Mouse (Mus musculus): ENCODE data around the gene Olfr1181. TPM values are rescaled to one million over a fixed set of nuclear protein-coding genes. Genes with fewer than 3 reads are reported as not detected.
"Not testable (repeated sequence)": the region's sequence is repeated elsewhere in the genome, so short reads cannot be mapped to it uniquely, and the experiment has no call there.

The Olfr1181 gene
- not detected in 2 replicates for polyA plus RNA-seq (2015; fragmentation: Nextera tagmentation; extraction: Ambion mirVana)

GRCm38 (mm10) chr2:88426071-88426470 lies at the start of gene Olfr1181:
TSS of gene Olfr1181 (minus strand) at chr2:88426171.
- ATAC-seq (ENCODE audit: low FRiP score, low TSS enrichment) (no peak), DNase-seq (ENCODE audit: low spot score) (no peak)
- TF ChIP-seq CTCF (IDR thresholded peaks at IDR 0.05; ENCODE audit: low read depth) = no peak
- no peak for TF ChIP-seq EP300 (optimal IDR thresholded peaks at IDR 0.05)
- 81% methylated on average over 1 of the region's 1 CpGs for WGBS
- Histone ChIP-seq H3K27me3 (ENCODE audit: control insufficient read depth, insufficient read depth, low read length) (no peaks in the 10 kb centered on the region), H3K27ac (replicated peaks) (no peak within 1 kb of the TSS), H3K4me1 (replicated peaks; ENCODE audit: control insufficient read depth, insufficient read depth) (no peaks in the 10 kb centered on the region), H3K9ac (ENCODE audit: low read length) (no peak within 1 kb of the TSS), H3K4me2 (replicated peaks; ENCODE audit: low read depth) (no peak within 1 kb of the TSS), H3K9me3 (ENCODE audit: control insufficient read depth, low read length) (no peaks in the 10 kb centered on the region), H3K36me3 (ENCODE audit: control insufficient read depth, insufficient read depth, low read length) (no peaks in the 10 kb centered on the region), H3K4me3 (ENCODE audit: low read depth, low read length) (no peak within 1 kb of the TSS)

- ATAC-seq (ENCODE audit: low FRiP score, low TSS enrichment); H3K36me3 ChIP-seq (ENCODE audit: control insufficient read depth, insufficient read depth, low read length); H3K4me1 ChIP-seq (replicated peaks; ENCODE audit: control insufficient read depth, insufficient read depth); H3K4me3 ChIP-seq (ENCODE audit: low read depth, low read length); H3K27ac ChIP-seq (replicated peaks); H3K27me3 ChIP-seq (ENCODE audit: control insufficient read depth, insufficient read depth, low read length); DNase-seq (ENCODE audit: low spot score); H3K4me2 ChIP-seq (replicated peaks; ENCODE audit: low read depth); H3K9ac ChIP-seq (ENCODE audit: low read length); H3K9me3 ChIP-seq (ENCODE audit: control insufficient read depth, low read length): not testable (repeated sequence)
- 88% methylated on average over 1 of the region's 1 CpGs for WGBS
These were observed 28.6 kb upstream of the Olfr1181 start, which contains the start of gene Olfr1183 for GRCm38 (mm10) chr2:88454567-88454966. TSS of gene Olfr1183 (plus strand) at chr2:88454867.

GRCm38 (mm10) chr2:88449031-88449430 lies 23.1 kb upstream of the Olfr1181 start, which contains the start of gene Gm13757:
TSS of gene Gm13757 (minus strand) at chr2:88449131.
- Histone ChIP-seq H3K9me3 (ENCODE audit: control insufficient read depth, low read length) (no peaks in the 10 kb centered on the region), H3K4me2 (replicated peaks; ENCODE audit: low read depth) (no peak within 1 kb of the TSS), H3K4me1 (replicated peaks; ENCODE audit: control insufficient read depth, insufficient read depth) (no peaks in the 10 kb centered on the region), H3K9ac (ENCODE audit: low read length) (no peak within 1 kb of the TSS), H3K27ac (replicated peaks) (no peak within 1 kb of the TSS), H3K4me3 (ENCODE audit: low read depth, low read length) (no peak within 1 kb of the TSS), H3K36me3 (ENCODE audit: control insufficient read depth, insufficient read depth, low read length) (no peaks in the 10 kb centered on the region), H3K27me3 (ENCODE audit: control insufficient read depth, insufficient read depth, low read length) (no peaks in the 10 kb centered on the region)
- DNase-seq (ENCODE audit: low spot score) = no peak
- TF ChIP-seq CTCF (IDR thresholded peaks at IDR 0.05; ENCODE audit: low read depth) (no peak), EP300 (optimal IDR thresholded peaks at IDR 0.05) (no peak)
- WGBS = 95% methylated on average over 1 of the region's 1 CpGs
- no peak for ATAC-seq (ENCODE audit: low FRiP score, low TSS enrichment)

GRCm38 (mm10) chr2:88419051-88419450 lies 6.9 kb downstream of the Olfr1181 start, which contains the start of gene Olfr1180:
TSS of gene Olfr1180 (minus strand) at chr2:88419151.
- H3K27me3 ChIP-seq (ENCODE audit: control insufficient read depth, insufficient read depth, low read length) = no peaks in the 10 kb centered on the region
- no peak for ATAC-seq (ENCODE audit: low FRiP score, low TSS enrichment)

GRCm38 (mm10) chr2:88406353-88406752 lies 19.6 kb downstream of the Olfr1181 start, which contains the start of gene Olfr1179:
TSS of gene Olfr1179 (minus strand) at chr2:88406453.
- Histone ChIP-seq H3K4me3 (ENCODE audit: low read depth, low read length) (no peak within 1 kb of the TSS), H3K9ac (ENCODE audit: low read length) (no peak within 1 kb of the TSS), H3K4me2 (replicated peaks; ENCODE audit: low read depth) (no peak within 1 kb of the TSS), H3K27ac (replicated peaks) (no peak within 1 kb of the TSS), H3K36me3 (ENCODE audit: control insufficient read depth, insufficient read depth, low read length) (no peaks in the 10 kb centered on the region), H3K4me1 (replicated peaks; ENCODE audit: control insufficient read depth, insufficient read depth) (no peaks in the 10 kb centered on the region), H3K27me3 (ENCODE audit: control insufficient read depth, insufficient read depth, low read length) (no peaks in the 10 kb centered on the region), H3K9me3 (ENCODE audit: control insufficient read depth, low read length) (no peaks in the 10 kb centered on the region)
- TF ChIP-seq CTCF (IDR thresholded peaks at IDR 0.05; ENCODE audit: low read depth) = no peak
- TF ChIP-seq EP300 (optimal IDR thresholded peaks at IDR 0.05) = no peak
- DNase-seq (ENCODE audit: low spot score) = no peak
- ATAC-seq (ENCODE audit: low FRiP score, low TSS enrichment) = no peak
- 67% methylated on average over 3 of the region's 3 CpGs for WGBS

More at GRCm38 (mm10) chr2:88419051-88419450, 6.9 kb downstream of the Olfr1181 start, which contains the start of gene Olfr1180:
- no peak for DNase-seq (ENCODE audit: low spot score)
- TF ChIP-seq CTCF (IDR thresholded peaks at IDR 0.05; ENCODE audit: low read depth) = no peak
- TF ChIP-seq EP300 (optimal IDR thresholded peaks at IDR 0.05) = no peak
- WGBS = 55% methylated on average over 2 of the region's 2 CpGs
- no peak within 1 kb of the TSS for H3K4me3 ChIP-seq (ENCODE audit: low read depth, low read length)
- H3K36me3 ChIP-seq (ENCODE audit: control insufficient read depth, insufficient read depth, low read length) = no peaks in the 10 kb centered on the region
- no peak within 1 kb of the TSS for H3K9ac ChIP-seq (ENCODE audit: low read length)
- no peak within 1 kb of the TSS for H3K27ac ChIP-seq (replicated peaks)
- no peaks in the 10 kb centered on the region for H3K4me1 ChIP-seq (replicated peaks; ENCODE audit: control insufficient read depth, insufficient read depth)
- H3K4me2 ChIP-seq (replicated peaks; ENCODE audit: low read depth) = no peak within 1 kb of the TSS
- no peaks in the 10 kb centered on the region for H3K9me3 ChIP-seq (ENCODE audit: control insufficient read depth, low read length)

GRCm38 (mm10) chr2:88386762-88387161 lies 39.2 kb downstream of the Olfr1181 start, which contains the start of gene Olfr1178:
TSS of gene Olfr1178 (plus strand) at chr2:88387062.
- H3K4me1 ChIP-seq (replicated peaks; ENCODE audit: control insufficient read depth, insufficient read depth) = no peaks in the 10 kb centered on the region
- ATAC-seq (ENCODE audit: low FRiP score, low TSS enrichment) (no peak), DNase-seq (ENCODE audit: low spot score) (no peak)
- H3K4me3 ChIP-seq (ENCODE audit: low read depth, low read length) = no peak within 1 kb of the TSS
- H3K4me2 ChIP-seq (replicated peaks; ENCODE audit: low read depth) = no peak within 1 kb of the TSS
- no peak for TF ChIP-seq EP300 (optimal IDR thresholded peaks at IDR 0.05)
- no peak for TF ChIP-seq CTCF (IDR thresholded peaks at IDR 0.05; ENCODE audit: low read depth)
- H3K27me3 ChIP-seq (ENCODE audit: control insufficient read depth, insufficient read depth, low read length) = no peaks in the 10 kb centered on the region
- no peaks in the 10 kb centered on the region for H3K36me3 ChIP-seq (ENCODE audit: control insufficient read depth, insufficient read depth, low read length)
- H3K9ac ChIP-seq (ENCODE audit: low read length) = no peak within 1 kb of the TSS
- 95% methylated on average over 1 of the region's 1 CpGs for WGBS
- no peak within 1 kb of the TSS for H3K27ac ChIP-seq (replicated peaks)
- no peaks in the 10 kb centered on the region for H3K9me3 ChIP-seq (ENCODE audit: control insufficient read depth, low read length)

Other genes starting within 250 kb of the Olfr1181 start
- gene Olfr1168, start 244.3 kb downstream of the Olfr1181 start, polyA plus RNA-seq (2015; fragmentation: Nextera tagmentation; extraction: Ambion mirVana) = not detected in 2 replicates
- gene Olfr1170, start 197.8 kb downstream of the Olfr1181 start, polyA plus RNA-seq (2015; fragmentation: Nextera tagmentation; extraction: Ambion mirVana) = 0.04 TPM in 1 of 2 replicates, not detected in the other
- 0.01 TPM in 1 of 2 replicates, not detected in the other for gene Olfr1173, start 146.3 kb downstream of the Olfr1181 start, polyA plus RNA-seq (2015; fragmentation: Nextera tagmentation; extraction: Ambion mirVana)
- gene Olfr1174-ps, start 111.0 kb downstream of the Olfr1181 start, polyA plus RNA-seq (2015; fragmentation: Nextera tagmentation; extraction: Ambion mirVana) = not detected in 2 replicates
- gene Olfr1175-ps, start 99.0 kb downstream of the Olfr1181 start, polyA plus RNA-seq (2015; fragmentation: Nextera tagmentation; extraction: Ambion mirVana) = not detected in 2 replicates
- gene Olfr1176, start 89.5 kb downstream of the Olfr1181 start, polyA plus RNA-seq (2015; fragmentation: Nextera tagmentation; extraction: Ambion mirVana) = not detected in 2 replicates
- not detected in 2 replicates for gene Olfr1177-ps, start 79.7 kb downstream of the Olfr1181 start, polyA plus RNA-seq (2015; fragmentation: Nextera tagmentation; extraction: Ambion mirVana)
- gene Olfr1178, start 39.1 kb downstream of the Olfr1181 start, polyA plus RNA-seq (2015; fragmentation: Nextera tagmentation; extraction: Ambion mirVana) = 0.04 TPM in 1 of 2 replicates, not detected in the other
- gene Olfr1179, start 19.7 kb downstream of the Olfr1181 start, polyA plus RNA-seq (2015; fragmentation: Nextera tagmentation; extraction: Ambion mirVana) = not detected in 2 replicates
- gene Olfr1180, start 7.0 kb downstream of the Olfr1181 start, polyA plus RNA-seq (2015; fragmentation: Nextera tagmentation; extraction: Ambion mirVana) = not detected in 2 replicates
- gene Gm13757, start 23.0 kb upstream of the Olfr1181 start, polyA plus RNA-seq (2015; fragmentation: Nextera tagmentation; extraction: Ambion mirVana) = not detected in 2 replicates
- not detected in 2 replicates for gene Olfr1183, start 28.7 kb upstream of the Olfr1181 start, polyA plus RNA-seq (2015; fragmentation: Nextera tagmentation; extraction: Ambion mirVana)
- gene Olfr1184, start 57.4 kb upstream of the Olfr1181 start, polyA plus RNA-seq (2015; fragmentation: Nextera tagmentation; extraction: Ambion mirVana) = not detected in 2 replicates
- 0.02 TPM in 1 of 2 replicates, not detected in the other for gene Olfr1185-ps1, start 67.1 kb upstream of the Olfr1181 start, polyA plus RNA-seq (2015; fragmentation: Nextera tagmentation; extraction: Ambion mirVana)
- gene Olfr1186, start 92.4 kb upstream of the Olfr1181 start, polyA plus RNA-seq (2015; fragmentation: Nextera tagmentation; extraction: Ambion mirVana) = not detected in 2 replicates
- not detected in 2 replicates for gene Olfr1188, start 130.8 kb upstream of the Olfr1181 start, polyA plus RNA-seq (2015; fragmentation: Nextera tagmentation; extraction: Ambion mirVana)
- not detected in 2 replicates for gene Olfr1189, start 160.3 kb upstream of the Olfr1181 start, polyA plus RNA-seq (2015; fragmentation: Nextera tagmentation; extraction: Ambion mirVana)
- not detected in 2 replicates for gene Olfr1191-ps1, start 214.4 kb upstream of the Olfr1181 start, polyA plus RNA-seq (2015; fragmentation: Nextera tagmentation; extraction: Ambion mirVana)
- 0.02 TPM in 1 of 2 replicates, not detected in the other for gene Olfr1192-ps1, start 222.3 kb upstream of the Olfr1181 start, polyA plus RNA-seq (2015; fragmentation: Nextera tagmentation; extraction: Ambion mirVana)
- not detected in 2 replicates for gene Olfr1193, start 249.5 kb upstream of the Olfr1181 start, polyA plus RNA-seq (2015; fragmentation: Nextera tagmentation; extraction: Ambion mirVana)

Measured in stomach, postnatal 0 days (tissue).